Mouse (Mus musculus) embryonic stem cell, embryonic (primary cell): ENCODE measurements around the gene Prcc.

Source experiments
- CTCF ChIA-PET, 4 experiments: fragments of 300-600 bp in 2 of 4; fragments of 350-600 bp in 2 of 4; sonication (Branson Sonifier 250); formaldehyde crosslinking; loops; one replicate each; lab custom pipeline; 2022; ENCODE audit warnings: inconsistent platforms in 2 of 4; lab: Charles Lee
- POLR2A ChIA-PET, 4 experiments: fragments of 300-600 bp in 2 of 4; fragments of 350-600 bp in 2 of 4; sonication (Branson Sonifier 250); formaldehyde crosslinking; loops; one replicate each; lab custom pipeline; 2022; ENCODE audit warnings: antibody characterized with exemption in 4 of 4, inconsistent platforms in 1 of 4; lab: Charles Lee

Prcc gene

GRCm38 (mm10) chr3:87913491-87913890 is 28.1 kb upstream of the Prcc start:
- CTCF ChIA-PET = no interaction called here
- POLR2A ChIA-PET = interaction anchor here in 2 of 4 experiments (1.4 to 7.7 kb wide), 2 partner anchors 28 to 29 kb away, joined by 3 to 46 read pairs; partner anchors contain the start of gene Prcc (in 1 of the 2)

- CTCF ChIA-PET = interaction anchor here in 3 of 4 experiments (0.9 to 2.6 kb wide), 6 partner anchors 10 to 76 kb away, joined by 3 to 10 read pairs (median 4); partner anchors contain the start of gene Prcc (in 1 of the 3)
- POLR2A ChIA-PET = interaction anchor here (0.5 to 8.4 kb wide), 41 partner anchors 7 to 666 kb away, joined by 3 to 231 read pairs (median 4); partner anchors contain the start of genes Prcc (in 4 of the 4), Isg20l2 (in 3 of the 4), Mrpl24 (in 3 of the 4) and Rrnad1 (in 3 of the 4)
Observed at GRCm38 (mm10) chr3:87910573-87911141, 25.2 kb upstream of the Prcc start.

GRCm38 (mm10) chr3:87909874-87910273 is 24.5 kb upstream of the Prcc start:
- ChIA-PET CTCF (interaction anchor here in 3 of 4 experiments (0.6 to 2.6 kb wide), 8 partner anchors 11 to 77 kb away, joined by 3 to 10 read pairs (median 4); partner anchors contain the start of gene Prcc (in 1 of the 3)), POLR2A (interaction anchor here (0.5 to 8.4 kb wide), 42 partner anchors 8 to 693 kb away, joined by 3 to 231 read pairs (median 4); partner anchors contain the start of genes Prcc (in 4 of the 4), Isg20l2 (in 3 of the 4), Mrpl24 (in 3 of the 4) and Rrnad1 (in 3 of the 4))

- ChIA-PET POLR2A (interaction anchor here (0.5 to 8.4 kb wide), 39 partner anchors 9 to 694 kb away, joined by 3 to 231 read pairs (median 6); partner anchors contain the start of genes Prcc (in 4 of the 4), Isg20l2 (in 3 of the 4), Rrnad1 (in 3 of the 4) and Mrpl24 (in 2 of the 4)), CTCF (interaction anchor here in 3 of 4 experiments (0.6 to 2.6 kb wide), 7 partner anchors 22 to 78 kb away, joined by 3 to 10 read pairs (median 4); partner anchors contain the start of gene Prcc (in 1 of the 3))
Observed at GRCm38 (mm10) chr3:87909381-87909780, 24.0 kb upstream of the Prcc start.

GRCm38 (mm10) chr3:87907906-87908305 is 22.5 kb upstream of the Prcc start:
- ChIA-PET CTCF (interaction anchor here in 1 of 4 experiments (1.0 kb wide), 1 partner anchor 165 kb away, joined by 3 read pairs; no protein-coding TSS in a partner anchor), POLR2A (interaction anchor here in 3 of 4 experiments (1.0 to 8.4 kb wide), 12 partner anchors 10 to 85 kb away, joined by 4 to 231 read pairs (median 12); partner anchors contain the start of genes Prcc (in 3 of the 3), Isg20l2 (in 1 of the 3), Mrpl24 (in 1 of the 3) and Nes (in 1 of the 3))

GRCm38 (mm10) chr3:87906981-87907857 is 21.8 kb upstream of the Prcc start:
- ChIA-PET CTCF (interaction anchor here in 1 of 4 experiments (0.7 to 2.0 kb wide), 3 partner anchors 22 to 165 kb away, joined by 3 to 7 read pairs (median 3); partner anchors contain the start of gene Prcc), POLR2A (interaction anchor here in 3 of 4 experiments (0.5 to 8.4 kb wide), 23 partner anchors 9 to 1506 kb away, joined by 3 to 231 read pairs (median 7); partner anchors contain the start of genes Nes (in 3 of the 3), Prcc (in 3 of the 3), Mrpl24 (in 2 of the 3) and Isg20l2 (in 1 of the 3))

- ChIA-PET CTCF (interaction anchor here in 1 of 4 experiments (0.9 to 2.0 kb wide), 4 partner anchors 13 to 82 kb away, joined by 3 to 7 read pairs (median 5); partner anchors contain the start of gene Prcc), POLR2A (interaction anchor here (0.5 to 8.4 kb wide), 33 partner anchors 8 to 1007 kb away, joined by 3 to 231 read pairs (median 4); partner anchors contain the start of genes Nes (in 4 of the 4), Prcc (in 3 of the 4), Isg20l2 (in 2 of the 4) and Mrpl24 (in 2 of the 4))
Observed at GRCm38 (mm10) chr3:87906601-87906980, 21.2 kb upstream of the Prcc start.

- ChIA-PET CTCF (interaction anchor here in 2 of 4 experiments (0.7 to 2.0 kb wide), 6 partner anchors 11 to 83 kb away, joined by 3 to 7 read pairs (median 4); partner anchors contain the start of gene Prcc (in 1 of the 2)), POLR2A (interaction anchor here (0.5 to 8.4 kb wide), 52 partner anchors 9 to 1006 kb away, joined by 3 to 231 read pairs (median 4); partner anchors contain the start of genes Nes (in 4 of the 4), Prcc (in 3 of the 4), Isg20l2 (in 2 of the 4) and Mrpl24 (in 2 of the 4))
Observed at GRCm38 (mm10) chr3:87905880-87906485, 20.6 kb upstream of the Prcc start, which contains the start of gene Hdgf. Hdgf (plus strand) TSS chr3:87906321.

GRCm38 (mm10) chr3:87903821-87904220 is 18.4 kb upstream of the Prcc start:
- ChIA-PET CTCF (interaction anchor here in 1 of 4 experiments (0.7 kb wide), 2 partner anchors 65 to 127 kb away, joined by 3 to 5 read pairs; no protein-coding TSS in a partner anchor), POLR2A (interaction anchor here in 2 of 4 experiments (0.6 to 8.4 kb wide), 6 partner anchors 10 to 805 kb away, joined by 3 to 125 read pairs (median 3); partner anchors contain the start of genes Prcc (in 2 of the 2) and Mrpl24 (in 1 of the 2))

GRCm38 (mm10) chr3:87901959-87902358 is 16.6 kb upstream of the Prcc start:
- POLR2A ChIA-PET = interaction anchor here in 3 of 4 experiments (1.1 to 4.3 kb wide), 8 partner anchors 8 to 17 kb away, joined by 3 to 19 read pairs (median 6); partner anchors contain the start of gene Prcc (in 3 of the 3)
- CTCF ChIA-PET = interaction anchor here in 2 of 4 experiments (0.6 to 0.7 kb wide), 3 partner anchors 36 to 718 kb away, joined by 3 to 7 read pairs (median 3); no protein-coding TSS in a partner anchor

- ChIA-PET POLR2A (interaction anchor here (0.5 to 4.3 kb wide), 15 partner anchors 8 to 608 kb away, joined by 3 to 19 read pairs (median 4); partner anchors contain the start of genes Prcc (in 3 of the 4) and Lmna (in 1 of the 4)), CTCF (interaction anchor here in 1 of 4 experiments (0.8 kb wide), 1 partner anchor 86 kb away, joined by 3 read pairs; no protein-coding TSS in a partner anchor)
Observed at GRCm38 (mm10) chr3:87901036-87901624, 15.7 kb upstream of the Prcc start.

GRCm38 (mm10) chr3:87899776-87900175 is 14.4 kb upstream of the Prcc start:
- CTCF ChIA-PET = no interaction called here
- POLR2A ChIA-PET = interaction anchor here in 1 of 4 experiments (0.9 to 4.3 kb wide), 7 partner anchors 10 to 25 kb away, joined by 3 to 19 read pairs (median 5); partner anchors contain the start of gene Prcc

- POLR2A ChIA-PET = interaction anchor here in 2 of 4 experiments (0.9 to 2.4 kb wide), 5 partner anchors 10 to 21 kb away, joined by 3 to 11 read pairs (median 6); partner anchors contain the start of gene Prcc (in 1 of the 2)
- CTCF ChIA-PET = interaction anchor here in 1 of 4 experiments (0.6 kb wide), 1 partner anchor 15 kb away, joined by 3 read pairs; no protein-coding TSS in a partner anchor
Observed at GRCm38 (mm10) chr3:87899266-87899665, 13.9 kb upstream of the Prcc start.

GRCm38 (mm10) chr3:87893367-87893905 is 8.0 kb upstream of the Prcc start:
- CTCF ChIA-PET = interaction anchor here in 2 of 4 experiments (0.8 to 1.9 kb wide), 3 partner anchors 12 to 55 kb away, joined by 3 to 4 read pairs (median 3); partner anchors contain the start of gene Hdgf (in 1 of the 2)
- POLR2A ChIA-PET = interaction anchor here in 3 of 4 experiments (0.6 to 14.6 kb wide), 17 partner anchors 8 to 51 kb away, joined by 3 to 231 read pairs (median 7); partner anchors contain the start of genes Hdgf (in 3 of the 3), Prcc (in 2 of the 3) and Mrpl24 (in 1 of the 3)

GRCm38 (mm10) chr3:87891481-87891880 is 6.1 kb upstream of the Prcc start:
- POLR2A ChIA-PET = interaction anchor here in 3 of 4 experiments (0.6 to 14.6 kb wide), 7 partner anchors 8 to 61 kb away, joined by 3 to 231 read pairs (median 8); partner anchors contain the start of genes Hdgf (in 2 of the 3) and Mrpl24 (in 1 of the 3)
- CTCF ChIA-PET = interaction anchor here in 1 of 4 experiments (0.6 kb wide), 1 partner anchor 133 kb away, joined by 10 read pairs; no protein-coding TSS in a partner anchor
